Mouse (Mus musculus) liver, postnatal 0 days (tissue): Measurements from ENCODE around the gene Snx1. TPM values are rescaled to one million over a fixed set of nuclear protein-coding genes. Genes with fewer than 3 reads are reported as not detected.
A peak's percentile ranks its signal among the peaks of the same experiment; 100 is the strongest.

Source experiments
- ATAC-seq: fragments of 200-750 bp; cut with Nextera tagmentation; 2 replicates; pipeline ENCODE4 v1.8.0; 2017; ENCODE audit warnings: mild to moderate bottlenecking, moderate library complexity
- DNase-seq: peaks from one replicate; pipeline ENCODE4 v3.0.0-alpha.2; 2016
- H3K27ac ChIP-seq: fragments of 300-500 bp; sonication (generic); 2 replicates; pipeline ENCODE4 v1.5.1; 2014; ENCODE audit warnings: antibody characterized with exemption, moderate library complexity, mild to moderate bottlenecking, low read depth
- H3K27me3 ChIP-seq: fragments of 300-500 bp; sonication (generic); 2 replicates; pipeline ENCODE4 v1.6.1; 2014; ENCODE audit warnings: low read length, control low read depth, mixed read lengths; ENCODE audit not compliant: insufficient read depth
- H3K36me3 ChIP-seq: fragments of 300-500 bp; sonication (generic); replicated peaks from 2 replicates; pipeline ENCODE4 v1.6.1; 2014; ENCODE audit warnings: mild to moderate bottlenecking, control low read depth, low read length, moderate library complexity, mixed read lengths; ENCODE audit not compliant: insufficient read depth
- H3K4me1 ChIP-seq: fragments of 300-500 bp; sonication (generic); 2 replicates; pipeline ENCODE4 v1.6.1; 2014; ENCODE audit warnings: antibody characterized with exemption, mild to moderate bottlenecking, control low read depth; ENCODE audit not compliant: insufficient read depth
- H3K4me2 ChIP-seq: fragments of 300-500 bp; sonication (generic); 2 replicates; pipeline ENCODE4 v1.6.1; 2014; ENCODE audit warnings: low read depth, mild to moderate bottlenecking, low read length, moderate library complexity, mixed read lengths
- H3K4me3 ChIP-seq: fragments of 300-500 bp; sonication (generic); 2 replicates; pipeline ENCODE4 v1.5.1; 2014; ENCODE audit warnings: low read depth, low read length
- H3K9ac ChIP-seq: fragments of 300-500 bp; sonication (generic); replicated peaks from 2 replicates; pipeline ENCODE4 v1.6.1; 2014; ENCODE audit warnings: mild to moderate bottlenecking, moderate library complexity
- H3K9me3 ChIP-seq: fragments of 300-500 bp; sonication (generic); 2 replicates; pipeline ENCODE4 v1.6.1; 2016; ENCODE audit warnings: mild to moderate bottlenecking, control low read depth, low read length, mixed read lengths
- CTCF ChIP-seq: sonication (generic); IDR thresholded peaks from 2 replicates; pipeline ENCODE4 v1.5.1; 2016; ENCODE audit warnings: antibody characterized with exemption, low read depth
- EP300 ChIP-seq: IDR thresholded peaks from 2 replicates; pipeline ENCODE4 v1.6.1; 2016; ENCODE audit warnings: antibody characterized with exemption, low read depth, mild to moderate bottlenecking
- WGBS: fragments of 180-500 bp; shearing (Covaris S2); extraction: QIAGEN DNeasy Blood & Tissue Kit; methylation state at CpG from one replicate; pipeline ENCODE4 v1.1.7; 2014; ENCODE audit not compliant: insufficient replicate concordance; 5-methylcytosine and 5-hydroxymethylcytosine counted together
- polyA plus RNA-seq: library from polyadenylated mRNA; unstranded; fragments of >200 nt; fragmentation: Nextera tagmentation; extraction: Ambion mirVana; gene quantifications from 2 replicates; pipeline ENCODE4 v1.2.1, GENCODE M21; 2015

Gene Snx1
- polyA plus RNA-seq, 1 experiment from 2014 or later: 34.5 TPM

GRCm38 (mm10) chr9:66167222-66167621, 40.8 kb upstream of the Snx1 start:
- no peak for TF ChIP-seq CTCF
- TF ChIP-seq EP300: no peak
- peaks cover 11% of the 10 kb centered on the region; the same call in 1 of the 2 replicates for H3K36me3 ChIP-seq
- DNase-seq (no peak), ATAC-seq (no peak)
- H3K27ac ChIP-seq: no peak overlapping the region
- no peak overlapping the region for H3K4me2 ChIP-seq
- H3K4me3 ChIP-seq: no peak overlapping the region
- WGBS: 82% methylated on average over 5 of the region's 5 CpGs
- no peaks in the 10 kb centered on the region for H3K9me3 ChIP-seq
- H3K9ac ChIP-seq: no peak overlapping the region
- H3K27me3 ChIP-seq: no peaks in the 10 kb centered on the region
- peaks cover 14% of the 10 kb centered on the region; the same call in 1 of the 2 replicates for H3K4me1 ChIP-seq

- DNase-seq (no peak), ATAC-seq (no peak)
- Histone ChIP-seq H3K4me2 (no peak overlapping the region), H3K4me3 (no peak overlapping the region), H3K36me3 (peaks cover 7% of the 10 kb centered on the region; the same call in 1 of the 2 replicates), H3K9me3 (no peaks in the 10 kb centered on the region), H3K27ac (no peak overlapping the region), H3K4me1 (peaks cover 22% of the 10 kb centered on the region), H3K27me3 (no peaks in the 10 kb centered on the region), H3K9ac (0 out of 2 replicates have a peak overlapping the region, but pooled peaks have one; percentile 8)
- TF ChIP-seq CTCF (peak; percentile 49), EP300 (no peak; the same call in 1 of the 2 replicates)
- WGBS: 76% methylated on average over 9 of the region's 9 CpGs
Observed at GRCm38 (mm10) chr9:66162995-66163394, 36.6 kb upstream of the Snx1 start.

DNA sequence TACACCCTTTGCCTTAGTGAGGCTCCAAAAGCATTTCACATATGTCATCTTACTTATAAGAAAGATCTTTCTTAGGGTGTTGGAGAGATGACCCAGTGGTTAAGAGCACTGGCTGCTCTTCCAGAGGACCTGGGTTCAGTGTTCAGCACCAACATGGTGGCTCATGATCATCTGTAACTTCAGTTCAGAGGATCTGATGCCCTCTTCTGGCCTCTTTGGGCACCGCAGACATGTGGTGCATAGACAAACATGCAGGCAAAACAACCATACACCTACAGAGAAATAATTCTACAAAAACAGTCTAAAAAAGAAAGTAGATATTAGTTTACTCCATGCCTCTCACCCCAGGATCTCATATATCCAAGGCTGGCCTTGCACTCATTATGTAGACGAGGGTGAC, 33.8 kb upstream of the Snx1 start:
- H3K4me1 ChIP-seq: peaks cover 27% of the 10 kb centered on the region
- no peaks in the 10 kb centered on the region; the same call in 1 of the 2 replicates for H3K36me3 ChIP-seq
- no peak for ATAC-seq
- H3K27me3 ChIP-seq: no peaks in the 10 kb centered on the region
- H3K9me3 ChIP-seq: no peaks in the 10 kb centered on the region
- TF ChIP-seq CTCF: peak; percentile 59
- TF ChIP-seq EP300: no peak
- H3K4me2 ChIP-seq: peak overlapping the region; percentile 80; the same call in 1 of the 2 replicates
- no peak overlapping the region for H3K27ac ChIP-seq
- no peak overlapping the region for H3K4me3 ChIP-seq
- no peak overlapping the region for H3K9ac ChIP-seq
- 100% methylated on average over 2 of the region's 2 CpGs for WGBS
- no peak for DNase-seq

GRCm38 (mm10) chr9:66158885-66159430, 32.6 kb upstream of the Snx1 start:
- TF ChIP-seq EP300 (no peak), CTCF (no peak)
- peak; percentile 39 for DNase-seq
- Histone ChIP-seq H3K4me2 (peak overlapping the region; percentile 80), H3K27me3 (no peaks in the 10 kb centered on the region), H3K4me3 (peak overlapping the region; percentile 63), H3K27ac (peak overlapping the region; percentile 71), H3K36me3 (no peaks in the 10 kb centered on the region; the same call in 1 of the 2 replicates), H3K9ac (peak overlapping the region; percentile 72), H3K9me3 (no peaks in the 10 kb centered on the region), H3K4me1 (peaks cover 27% of the 10 kb centered on the region)
- WGBS: 67% methylated on average over 6 of the region's 6 CpGs
- ATAC-seq: no peak

DNA sequence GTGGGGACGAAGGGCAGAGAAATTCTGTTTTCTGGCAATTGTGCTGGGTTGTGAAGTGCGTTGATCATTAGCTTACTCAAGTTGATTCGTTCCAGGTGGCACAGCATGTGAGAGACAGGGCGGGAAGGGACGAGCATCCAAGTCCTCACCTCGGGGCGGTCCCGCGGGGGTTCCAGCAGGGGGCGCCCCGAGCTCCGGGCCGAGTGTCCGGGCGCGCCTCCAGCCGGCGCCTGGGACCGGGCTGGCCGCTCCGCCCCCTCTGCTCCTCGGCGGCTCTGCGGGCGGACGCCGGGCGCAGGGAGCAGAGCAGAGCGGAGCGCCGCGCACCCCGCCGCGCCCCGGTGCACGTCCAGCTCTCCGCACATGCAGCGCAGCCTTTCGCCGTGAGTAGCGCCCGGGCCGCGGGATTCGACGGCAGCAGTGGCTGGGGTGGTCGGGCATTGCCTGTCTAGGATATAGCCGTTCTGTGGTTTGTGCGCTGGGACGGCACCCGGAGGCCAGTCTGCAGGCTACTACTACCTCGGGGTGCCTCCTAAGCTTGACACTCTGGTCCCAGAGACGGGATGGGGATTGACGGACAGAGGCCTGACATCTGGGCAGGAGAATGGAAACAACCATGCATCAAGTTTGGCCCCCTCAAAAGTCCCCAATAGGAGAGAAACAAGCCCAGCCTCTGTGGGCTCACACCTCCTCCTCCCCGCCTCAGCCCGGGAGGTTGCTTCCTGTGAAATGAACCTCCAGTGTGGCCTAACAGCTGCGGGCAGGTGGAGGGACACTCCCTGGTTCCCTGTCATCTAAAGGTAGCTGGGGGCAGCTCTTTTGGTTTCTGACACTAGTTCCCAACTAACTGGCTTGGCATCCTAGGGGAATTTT, 31.8 kb upstream of the Snx1 start, which contains the start of gene Dapk2:
Dapk2 (plus strand) TSS at position 266 of the 873 bp plus-strand sequence.
- H3K4me1 ChIP-seq: peaks cover 27% of the 10 kb centered on the region

GRCm38 (mm10) chr9:66155534-66155933, 29.1 kb upstream of the Snx1 start:
- no peak overlapping the region for H3K27ac ChIP-seq
- H3K4me2 ChIP-seq: no peak overlapping the region
- H3K36me3 ChIP-seq: no peaks in the 10 kb centered on the region
- H3K27me3 ChIP-seq: no peaks in the 10 kb centered on the region
- H3K9ac ChIP-seq: no peak overlapping the region
- WGBS: 80% methylated on average over 1 of the region's 1 CpGs
- ATAC-seq: no peak
- peaks cover 22% of the 10 kb centered on the region for H3K4me1 ChIP-seq
- no peak overlapping the region for H3K4me3 ChIP-seq
- DNase-seq: no peak
- no peak for TF ChIP-seq EP300
- TF ChIP-seq CTCF: peak; percentile 57
- H3K9me3 ChIP-seq: no peaks in the 10 kb centered on the region

More for the DNA sequence above, 31.8 kb upstream of the Snx1 start, which contains the start of gene Dapk2:
- Histone ChIP-seq H3K9me3 (no peaks in the 10 kb centered on the region), H3K4me3 (peak within 1 kb of the TSS; percentile 63), H3K27ac (peak within 1 kb of the TSS; percentile 71), H3K36me3 (no peaks in the 10 kb centered on the region), H3K9ac (peak within 1 kb of the TSS; percentile 72), H3K4me2 (peak within 1 kb of the TSS; percentile 80), H3K27me3 (no peaks in the 10 kb centered on the region)
- TF ChIP-seq CTCF (peak; percentile 78), EP300 (no peak)
- WGBS: 4% methylated on average over 50 of the region's 58 CpGs
- DNase-seq: peak; percentile 95
- peak; percentile 94 for ATAC-seq
